Mouse (Mus musculus): ENCODE results near the gene Ahcyl2. TPM values are rescaled to one million over a fixed set of nuclear protein-coding genes. Genes with fewer than 3 reads are reported as not detected.

Ahcyl2 gene
- polyA plus RNA-seq, 1 experiment from 2014 or later, result 74.7 TPM

DNA sequence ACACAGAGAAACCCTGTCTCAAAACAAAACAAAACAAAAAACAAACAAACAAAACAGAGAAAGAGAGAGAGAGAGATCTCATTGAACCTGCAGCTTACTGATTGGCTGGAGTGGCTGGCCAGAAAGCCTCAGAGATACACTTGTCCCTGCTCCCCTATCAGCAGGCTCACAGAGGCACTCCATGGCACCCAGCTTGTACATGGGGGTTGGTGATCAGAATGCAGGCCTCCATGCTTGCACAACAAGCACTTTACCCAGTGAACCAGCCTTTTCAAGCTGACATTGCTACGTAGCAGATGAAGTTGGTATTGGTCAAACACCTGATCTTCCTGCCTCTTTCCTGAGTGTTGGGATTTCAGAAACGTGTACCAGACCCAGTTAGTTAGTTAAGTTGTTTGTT is 105.8 kb downstream of the Ahcyl2 start:
- no peaks in the 10 kb centered on the region for H3K27me3 ChIP-seq (replicated peaks; ENCODE audit: control insufficient read depth, insufficient read depth, low read length)
- H3K27ac ChIP-seq (ENCODE audit: low read depth, low read length), result no peak overlapping the region
- TF ChIP-seq CTCF (IDR thresholded peaks at IDR 0.05; ENCODE audit: low read depth), result no peak
- H3K4me1 ChIP-seq (replicated peaks; ENCODE audit: control insufficient read depth, insufficient read depth, low read length), result no peaks in the 10 kb centered on the region
- no peak overlapping the region for H3K4me3 ChIP-seq (ENCODE audit: low read depth, low read length)
- 55% methylated on average over 2 of the region's 2 CpGs for WGBS
- H3K36me3 ChIP-seq (ENCODE audit: control insufficient read depth, insufficient read depth), result peaks cover 32% of the 10 kb centered on the region
- H3K4me2 ChIP-seq (replicated peaks; ENCODE audit: low read depth), result no peak overlapping the region
- H3K9ac ChIP-seq (ENCODE audit: low read depth, low read length), result no peak overlapping the region
- no peaks in the 10 kb centered on the region for H3K9me3 ChIP-seq (ENCODE audit: control insufficient read depth)
- ATAC-seq, result no peak

DNA sequence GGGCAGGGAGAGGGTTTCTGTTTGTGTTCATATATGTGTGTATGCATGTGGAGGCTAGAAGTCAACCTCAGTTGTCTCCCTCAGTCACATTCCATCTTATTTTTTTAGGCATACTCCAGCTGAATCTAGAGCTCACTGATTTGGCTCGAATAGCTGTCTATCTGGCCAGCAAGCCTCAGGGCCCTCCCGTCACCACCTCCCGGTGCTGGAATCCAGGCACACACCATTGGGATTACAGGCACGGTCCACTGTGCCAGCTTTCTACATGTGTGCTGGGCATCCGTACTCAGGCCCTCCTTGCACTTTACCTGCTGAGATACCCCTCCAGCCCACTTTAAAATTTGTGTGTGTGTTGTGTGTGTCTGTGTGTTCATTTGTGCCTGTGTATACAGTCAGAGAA is 107.8 kb downstream of the Ahcyl2 start:
- H3K4me1 ChIP-seq (replicated peaks; ENCODE audit: control insufficient read depth, insufficient read depth, low read length), result no peaks in the 10 kb centered on the region
- peaks cover 47% of the 10 kb centered on the region for H3K36me3 ChIP-seq (ENCODE audit: control insufficient read depth, insufficient read depth)
- H3K9ac ChIP-seq (ENCODE audit: low read depth, low read length), result no peak overlapping the region
- no peaks in the 10 kb centered on the region for H3K27me3 ChIP-seq (replicated peaks; ENCODE audit: control insufficient read depth, insufficient read depth, low read length)
- no peak overlapping the region for H3K27ac ChIP-seq (ENCODE audit: low read depth, low read length)
- no peak overlapping the region for H3K4me3 ChIP-seq (ENCODE audit: low read depth, low read length)
- 89% methylated on average over 5 of the region's 5 CpGs for WGBS
- TF ChIP-seq CTCF (IDR thresholded peaks at IDR 0.05; ENCODE audit: low read depth), result no peak
- ATAC-seq, result no peak
- no peaks in the 10 kb centered on the region for H3K9me3 ChIP-seq (ENCODE audit: control insufficient read depth)
- H3K4me2 ChIP-seq (replicated peaks; ENCODE audit: low read depth), result no peak overlapping the region

DNA sequence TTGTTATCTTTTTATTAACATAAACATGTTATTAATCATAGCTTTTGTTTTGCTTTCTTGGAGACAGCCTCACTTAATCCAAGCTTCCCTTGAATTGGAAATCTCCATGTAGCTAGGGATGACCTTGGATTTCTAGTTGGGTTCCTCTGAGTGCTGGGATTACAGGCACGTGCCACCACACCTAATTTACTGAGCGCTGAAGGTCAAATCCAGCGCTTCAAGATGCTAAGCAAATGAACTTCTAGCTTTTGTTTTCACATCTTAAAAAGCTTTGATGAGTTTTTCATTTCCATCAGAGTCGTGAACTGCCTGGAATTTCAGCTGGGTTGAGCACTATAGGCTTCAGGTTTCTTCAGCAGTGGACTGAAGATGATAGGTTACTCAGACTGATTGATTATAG is 109.0 kb downstream of the Ahcyl2 start:
- ATAC-seq, result no peak
- Histone ChIP-seq H3K9ac (ENCODE audit: low read depth, low read length) (no peak overlapping the region), H3K4me1 (replicated peaks; ENCODE audit: control insufficient read depth, insufficient read depth, low read length) (no peaks in the 10 kb centered on the region), H3K9me3 (ENCODE audit: control insufficient read depth) (no peaks in the 10 kb centered on the region), H3K27ac (ENCODE audit: low read depth, low read length) (no peak overlapping the region), H3K36me3 (ENCODE audit: control insufficient read depth, insufficient read depth) (peaks cover 46% of the 10 kb centered on the region), H3K4me3 (ENCODE audit: low read depth, low read length) (no peak overlapping the region), H3K27me3 (replicated peaks; ENCODE audit: control insufficient read depth, insufficient read depth, low read length) (no peaks in the 10 kb centered on the region), H3K4me2 (replicated peaks; ENCODE audit: low read depth) (no peak overlapping the region)
- no peak for TF ChIP-seq CTCF (IDR thresholded peaks at IDR 0.05; ENCODE audit: low read depth)
- 76% methylated on average over 4 of the region's 4 CpGs for WGBS

DNA sequence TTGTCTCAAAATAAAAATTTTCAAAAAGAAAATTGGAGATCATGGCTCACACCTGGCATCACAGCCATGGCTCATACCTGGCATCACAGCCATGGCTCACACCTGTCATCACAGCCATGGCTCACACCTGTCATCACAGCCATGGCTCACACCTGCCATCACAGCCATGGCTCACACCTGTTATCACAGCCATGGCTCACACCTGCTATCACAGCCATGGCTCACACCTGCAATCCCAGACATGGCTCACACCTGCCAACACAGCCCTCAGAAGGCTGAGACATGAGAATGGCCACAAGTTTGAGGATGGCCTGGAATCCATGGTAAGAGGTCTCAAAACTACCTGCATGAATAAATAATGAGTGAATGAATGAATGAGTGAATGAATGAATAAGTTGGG is 111.8 kb downstream of the Ahcyl2 start:
- ATAC-seq, result no peak
- TF ChIP-seq CTCF (IDR thresholded peaks at IDR 0.05; ENCODE audit: low read depth), result no peak
- H3K36me3 ChIP-seq (ENCODE audit: control insufficient read depth, insufficient read depth), result peaks cover 52% of the 10 kb centered on the region

DNA sequence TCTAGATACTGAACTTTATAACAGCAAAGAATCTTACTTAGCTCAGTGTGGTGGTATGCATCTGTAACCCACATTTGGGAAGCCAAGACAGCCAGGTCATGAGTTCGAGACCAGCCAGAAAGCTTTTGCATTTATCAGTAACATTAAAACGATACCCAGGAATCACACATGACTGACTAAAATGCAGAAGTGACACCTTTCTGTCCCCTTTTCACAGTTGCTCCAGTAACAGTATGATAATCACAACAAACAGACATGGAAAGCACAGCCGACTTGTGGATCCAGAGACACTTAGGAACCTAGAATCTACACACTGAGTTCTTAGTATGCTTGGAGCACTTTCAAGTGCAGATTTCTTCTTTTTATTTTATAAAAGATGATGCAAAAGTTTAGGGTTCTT is 113.0 kb downstream of the Ahcyl2 start:
- ATAC-seq, result no peak
- Histone ChIP-seq H3K4me1 (replicated peaks; ENCODE audit: control insufficient read depth, insufficient read depth, low read length) (no peaks in the 10 kb centered on the region), H3K36me3 (ENCODE audit: control insufficient read depth, insufficient read depth) (peaks cover 57% of the 10 kb centered on the region), H3K4me3 (ENCODE audit: low read depth, low read length) (no peak overlapping the region), H3K27me3 (replicated peaks; ENCODE audit: control insufficient read depth, insufficient read depth, low read length) (no peaks in the 10 kb centered on the region), H3K9me3 (ENCODE audit: control insufficient read depth) (no peaks in the 10 kb centered on the region), H3K4me2 (replicated peaks; ENCODE audit: low read depth) (no peak overlapping the region), H3K27ac (ENCODE audit: low read depth, low read length) (no peak overlapping the region), H3K9ac (ENCODE audit: low read depth, low read length) (no peak overlapping the region)
- 89% methylated on average over 3 of the region's 3 CpGs for WGBS
- TF ChIP-seq CTCF (IDR thresholded peaks at IDR 0.05; ENCODE audit: low read depth), result no peak

More for the DNA sequence above, 111.8 kb downstream of the Ahcyl2 start:
- no peaks in the 10 kb centered on the region for H3K9me3 ChIP-seq (ENCODE audit: control insufficient read depth)
- no peak overlapping the region for H3K27ac ChIP-seq (ENCODE audit: low read depth, low read length)
- H3K27me3 ChIP-seq (replicated peaks; ENCODE audit: control insufficient read depth, insufficient read depth, low read length), result no peaks in the 10 kb centered on the region
- H3K4me2 ChIP-seq (replicated peaks; ENCODE audit: low read depth), result no peak overlapping the region
- no peak overlapping the region for H3K9ac ChIP-seq (ENCODE audit: low read depth, low read length)
- H3K4me3 ChIP-seq (ENCODE audit: low read depth, low read length), result no peak overlapping the region
- H3K4me1 ChIP-seq (replicated peaks; ENCODE audit: control insufficient read depth, insufficient read depth, low read length), result no peaks in the 10 kb centered on the region

DNA sequence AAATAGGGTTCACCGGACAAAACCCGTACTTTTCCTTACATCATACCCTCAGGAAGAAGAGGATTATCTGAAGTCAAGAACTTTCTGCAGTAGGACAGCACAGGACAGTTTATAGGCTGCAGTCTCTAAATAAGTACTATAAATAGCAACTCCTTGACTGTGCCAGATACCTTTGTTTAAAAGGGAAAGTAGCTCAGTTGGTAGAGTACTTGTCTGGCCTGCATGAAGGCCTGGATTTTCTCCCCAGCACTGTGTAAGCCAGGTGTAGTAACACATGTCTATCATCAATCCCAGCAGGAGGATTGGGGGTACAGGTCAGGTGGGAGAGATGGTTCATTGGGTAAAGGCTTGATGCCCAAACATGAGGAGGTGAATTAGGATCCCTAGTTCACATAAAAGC is 114.1 kb downstream of the Ahcyl2 start:
- no peaks in the 10 kb centered on the region for H3K4me1 ChIP-seq (replicated peaks; ENCODE audit: control insufficient read depth, insufficient read depth, low read length)
- ATAC-seq, result no peak
- no peaks in the 10 kb centered on the region for H3K9me3 ChIP-seq (ENCODE audit: control insufficient read depth)
- no peak overlapping the region for H3K9ac ChIP-seq (ENCODE audit: low read depth, low read length)
- TF ChIP-seq CTCF (IDR thresholded peaks at IDR 0.05; ENCODE audit: low read depth), result no peak
- peaks cover 61% of the 10 kb centered on the region for H3K36me3 ChIP-seq (ENCODE audit: control insufficient read depth, insufficient read depth)
- no peaks in the 10 kb centered on the region for H3K27me3 ChIP-seq (replicated peaks; ENCODE audit: control insufficient read depth, insufficient read depth, low read length)
- no peak overlapping the region for H3K4me3 ChIP-seq (ENCODE audit: low read depth, low read length)
- no peak overlapping the region for H3K27ac ChIP-seq (ENCODE audit: low read depth, low read length)
- no peak overlapping the region for H3K4me2 ChIP-seq (replicated peaks; ENCODE audit: low read depth)
- 77% methylated on average over 2 of the region's 2 CpGs for WGBS

DNA sequence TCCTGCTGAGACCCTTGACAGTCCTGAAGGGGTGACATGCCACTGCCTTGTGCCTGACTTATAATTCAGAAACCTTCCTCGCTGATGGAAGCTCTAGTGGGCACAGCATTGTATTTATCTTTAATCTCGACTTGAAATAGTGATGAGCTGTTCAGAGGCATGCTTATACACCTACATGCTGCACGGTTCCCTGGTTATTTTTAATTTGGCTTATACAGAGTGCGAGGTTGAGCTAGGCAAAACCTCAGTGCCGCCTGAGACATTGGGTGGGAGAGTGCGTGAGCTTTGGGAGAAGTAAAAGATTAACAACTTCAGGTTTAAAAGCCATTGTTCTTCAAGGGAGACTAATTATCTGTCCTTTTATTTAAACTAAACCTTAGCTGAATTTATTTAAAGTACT is 115.1 kb downstream of the Ahcyl2 start:
- H3K9me3 ChIP-seq (ENCODE audit: control insufficient read depth), result no peaks in the 10 kb centered on the region
- no peak overlapping the region for H3K4me2 ChIP-seq (replicated peaks; ENCODE audit: low read depth)
- peaks cover 61% of the 10 kb centered on the region for H3K36me3 ChIP-seq (ENCODE audit: control insufficient read depth, insufficient read depth)
- no peaks in the 10 kb centered on the region for H3K4me1 ChIP-seq (replicated peaks; ENCODE audit: control insufficient read depth, insufficient read depth, low read length)
- no peak overlapping the region for H3K9ac ChIP-seq (ENCODE audit: low read depth, low read length)
- no peak for TF ChIP-seq CTCF (IDR thresholded peaks at IDR 0.05; ENCODE audit: low read depth)
- H3K27me3 ChIP-seq (replicated peaks; ENCODE audit: control insufficient read depth, insufficient read depth, low read length), result no peaks in the 10 kb centered on the region
- H3K4me3 ChIP-seq (ENCODE audit: low read depth, low read length), result no peak overlapping the region
- 66% methylated on average over 6 of the region's 6 CpGs for WGBS
- H3K27ac ChIP-seq (ENCODE audit: low read depth, low read length), result no peak overlapping the region
- no peak for ATAC-seq
